Mouse (Mus musculus) MEL (cell line): ENCODE measurements around the gene Tekt2. TPM values are rescaled to one million over a fixed set of nuclear protein-coding genes. Genes with fewer than 3 reads are reported as not detected.

Source experiments
- DNase-seq: peaks from one replicate; pipeline ENCODE4 v3.0.0; 2011; ENCODE audit warnings: low read depth, low spot score
- H3K27ac ChIP-seq: 2 replicates; pipeline ENCODE4 v1.5.1; 2012; ENCODE audit warnings: low read depth, mild to moderate bottlenecking, control low read depth, low read length, moderate library complexity; ENCODE audit not compliant: control insufficient read depth
- H3K27me3 ChIP-seq, 2 experiments: fragments of 150-350 bp in 1 of 2; sonication (generic) in 1 of 2; 2 replicates each; pipeline ENCODE4 v1.6.1; 2012; ENCODE audit warnings: low read length in 2 of 2, mild to moderate bottlenecking in 2 of 2, improper control_type of control experiment in 1 of 2, moderate library complexity in 1 of 2; ENCODE audit not compliant: insufficient read depth in 2 of 2, control insufficient read depth in 1 of 2
- H3K36me3 ChIP-seq, 2 experiments: 2 replicates each; pipeline ENCODE4 v1.6.1; 2012 to 2014; ENCODE audit warnings: low read length in 2 of 2, improper control_type of control experiment in 1 of 2, inconsistent platforms in 1 of 2, mild to moderate bottlenecking in 1 of 2; ENCODE audit not compliant: insufficient read depth in 2 of 2, control insufficient read depth in 1 of 2
- H3K4me1 ChIP-seq, 2 experiments: fragments of 150-350 bp in 1 of 2; sonication (generic) in 1 of 2; 2 replicates each; pipeline ENCODE4 v1.6.1; 2012; ENCODE audit warnings: low read length in 2 of 2, improper control_type of control experiment in 1 of 2, mild to moderate bottlenecking in 1 of 2; ENCODE audit not compliant: insufficient read depth in 2 of 2, control insufficient read depth in 1 of 2
- H3K4me3 ChIP-seq, 2 experiments: fragments of 150-350 bp in 1 of 2; sonication (generic) in 1 of 2; 2 replicates each; pipeline ENCODE4 v1.5.1; 2012; ENCODE audit warnings: low read depth in 2 of 2, low read length in 2 of 2, mild to moderate bottlenecking in 2 of 2, moderate library complexity in 2 of 2, control low read depth in 1 of 2, improper control_type of control experiment in 1 of 2; ENCODE audit not compliant: control insufficient read depth in 1 of 2, insufficient read depth in 1 of 2
- H3K79me2 ChIP-seq: 2 replicates; pipeline ENCODE4 v1.6.1; 2012; ENCODE audit warnings: mild to moderate bottlenecking, low read length, moderate library complexity; ENCODE audit not compliant: control insufficient read depth, poor library complexity, insufficient read depth
- H3K9ac ChIP-seq: 2 replicates; pipeline ENCODE4 v1.6.1; 2012; ENCODE audit warnings: low read depth, mild to moderate bottlenecking, control low read depth, low read length, moderate library complexity; ENCODE audit not compliant: control insufficient read depth, poor library complexity, severe bottlenecking
- H3K9me3 ChIP-seq: fragments of 150-350 bp; sonication (generic); replicated peaks from 2 replicates; pipeline ENCODE4 v1.6.1; 2012; ENCODE audit warnings: mild to moderate bottlenecking, low read length, improper control_type of control experiment, moderate library complexity; ENCODE audit not compliant: insufficient read depth
- CHD2 ChIP-seq: IDR thresholded peaks from 2 replicates; pipeline ENCODE4 v1.6.1; 2011; ENCODE audit warnings: low read length, improper control_type of control experiment
- E2F4 ChIP-seq: IDR thresholded peaks from 2 replicates; pipeline ENCODE4 v1.6.1; 2011; ENCODE audit warnings: low read depth, low read length, improper control_type of control experiment, borderline replicate concordance
- ELF1 ChIP-seq: IDR thresholded peaks from 2 replicates; pipeline ENCODE4 v1.6.1; 2014; ENCODE audit warnings: low read depth, mild to moderate bottlenecking, inconsistent platforms, low read length, improper control_type of control experiment, moderate library complexity
- GABPA ChIP-seq: IDR thresholded peaks from 2 replicates; pipeline ENCODE4 v1.6.1; 2012; ENCODE audit warnings: low read depth, mild to moderate bottlenecking, inconsistent platforms, low read length, improper control_type of control experiment, moderate library complexity
- JUND ChIP-seq: IDR thresholded peaks from 2 replicates; pipeline ENCODE4 v1.6.1; 2011; ENCODE audit warnings: low read depth, mild to moderate bottlenecking, improper control_type of control experiment, low read length
- MAFK ChIP-seq: IDR thresholded peaks from 2 replicates; pipeline ENCODE4 v1.6.1; 2011; ENCODE audit warnings: low read depth, mild to moderate bottlenecking, low read length, improper control_type of control experiment, borderline replicate concordance
- MYB ChIP-seq: IDR thresholded peaks from 2 replicates; pipeline ENCODE4 v1.6.1; 2011; ENCODE audit warnings: mild to moderate bottlenecking, low read depth, low read length, improper control_type of control experiment
- NRF1 ChIP-seq: IDR thresholded peaks from 2 replicates; pipeline ENCODE4 v1.6.1; 2014; ENCODE audit warnings: low read depth, mild to moderate bottlenecking, inconsistent platforms, low read length, improper control_type of control experiment, moderate library complexity; ENCODE audit not compliant: poor library complexity, insufficient read depth, severe bottlenecking
- POLR2A ChIP-seq, 2 experiments: IDR thresholded peaks; 2 replicates each; pipeline ENCODE4 v1.6.1; 2011 to 2012; ENCODE audit warnings: low read length in 2 of 2, mild to moderate bottlenecking in 2 of 2, control low read depth in 1 of 2, improper control_type of control experiment in 1 of 2, low read depth in 1 of 2, moderate library complexity in 1 of 2; ENCODE audit not compliant: control insufficient read depth in 1 of 2, insufficient read depth in 1 of 2, poor library complexity in 1 of 2
- POLR2AphosphoS2 ChIP-seq: IDR thresholded peaks from 2 replicates; pipeline ENCODE4 v1.6.1; 2011; ENCODE audit warnings: low read length, improper control_type of control experiment
- RAD21 ChIP-seq: IDR thresholded peaks from 2 replicates; pipeline ENCODE4 v1.6.1; 2011; ENCODE audit warnings: mild to moderate bottlenecking, low read depth, low read length, improper control_type of control experiment
- SMC3 ChIP-seq: IDR thresholded peaks from 2 replicates; pipeline ENCODE4 v1.6.1; 2011; ENCODE audit warnings: low read depth, low read length, improper control_type of control experiment
- USF1 ChIP-seq: IDR thresholded peaks from 2 replicates; pipeline ENCODE4 v1.6.1; 2014; ENCODE audit warnings: low read depth, mild to moderate bottlenecking, inconsistent platforms, low read length, improper control_type of control experiment, moderate library complexity
- ZC3H11A ChIP-seq: IDR thresholded peaks from 2 replicates; pipeline ENCODE4 v1.6.1; 2012; ENCODE audit warnings: low read depth, mild to moderate bottlenecking, inconsistent platforms, low read length, improper control_type of control experiment
- ZKSCAN1 ChIP-seq: IDR thresholded peaks from 2 replicates; pipeline ENCODE4 v1.6.1; 2012; ENCODE audit warnings: low read depth, mild to moderate bottlenecking, inconsistent platforms, low read length, improper control_type of control experiment, moderate library complexity
- ZNF384 ChIP-seq: IDR thresholded peaks from 2 replicates; pipeline ENCODE4 v1.6.1; 2012; ENCODE audit warnings: low read depth, mild to moderate bottlenecking, inconsistent platforms, low read length, improper control_type of control experiment
- polyA plus RNA-seq, 2 experiments: library from polyadenylated mRNA; stranded (reverse) in 1 of 2; unstranded in 1 of 2; fragments of >175 nt in 1 of 2; fragments of >200 nt in 1 of 2; gene quantifications; 2 replicates each; pipeline versions ENCODE4 v1.2.1 to v1.2.4; 2012; ENCODE audit warnings: low replicate concordance in 2 of 2, low read depth in 1 of 2; ENCODE audit not compliant: insufficient read length in 2 of 2, insufficient read depth in 1 of 2, missing spikeins in 1 of 2
- total RNA-seq: library from RNA; depleted of rRNA; stranded (reverse); fragments of 300-350 nt; gene quantifications from 2 replicates; pipeline ENCODE4 v1.2.3, GENCODE M21; 2012; rRNA removed

The Tekt2 gene
- total RNA-seq (0.20 TPM in 1 of 2 replicates, not detected in the other), polyA plus RNA-seq (under 1 TPM in 1 of 2 experiments, not detected in 1; 0.25 TPM)

- Histone ChIP-seq H3K79me2 (peaks cover 7% of the 10 kb centered on the region), H3K9ac (no peak within 1 kb of the TSS), H3K4me3 (no peak within 1 kb of the TSS), H3K9me3 (no peaks in the 10 kb centered on the region), H3K27me3 (no peaks in the 10 kb centered on the region), H3K27ac (no peak within 1 kb of the TSS)
- DNase-seq = no peak
- no peak for TF ChIP-seq RAD21
- TF ChIP-seq SMC3 = no peak
- TF ChIP-seq, all 39 proteins: peak for 0
- Histone ChIP-seq H3K4me1 (peaks cover under 1 to 3% of the 10 kb centered on the region in 2 experiments; a peak in 1 of 4 replicates), H3K36me3 (peaks cover 0 to 3% of the 10 kb centered on the region in 2 experiments; a peak in 2 of 4 replicates)
Measured at GRCm38 (mm10) chr4:126325281-126325861, at the start of gene Tekt2. Gene Tekt2 (minus strand): TSS chr4:126325688.

DNA sequence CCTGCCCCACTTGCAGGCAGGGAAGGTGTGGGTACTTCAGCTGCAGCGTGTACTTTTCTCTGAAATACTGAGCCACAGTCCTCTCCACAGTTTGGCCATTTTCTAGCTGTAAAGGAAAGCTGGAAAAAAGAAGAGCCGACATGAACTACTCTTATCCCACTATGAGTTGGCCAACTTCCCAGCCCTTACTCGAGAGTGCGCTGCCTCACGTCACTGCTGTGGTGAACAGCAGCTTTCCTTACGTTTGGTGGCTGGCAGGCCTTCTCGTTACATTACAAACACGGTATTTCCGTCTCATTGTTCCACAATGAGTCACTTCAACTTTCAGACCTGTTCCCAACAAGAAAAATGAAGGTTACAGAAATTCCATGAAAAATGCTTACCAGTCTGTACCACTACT is 46.0 kb upstream of the Tekt2 start:
- no peak for TF ChIP-seq POLR2AphosphoS2
- TF ChIP-seq E2F4 = no peak
- no peak for TF ChIP-seq ZKSCAN1
- TF ChIP-seq ELF1 = no peak
- TF ChIP-seq JUND = no peak
- TF ChIP-seq ZC3H11A = no peak
- no peak for TF ChIP-seq NRF1
- no peak for TF ChIP-seq POLR2A (IDR thresholded peaks at IDR 0.05; ENCODE audit: control insufficient read depth in 1 of 2, insufficient read depth in 1 of 2, low read depth in 1 of 2, low read length in 2 of 2, poor library complexity in 1 of 2)
- no peak for TF ChIP-seq MAFK
- no peak for TF ChIP-seq CHD2
- no peak for TF ChIP-seq RAD21
- TF ChIP-seq MYB = no peak
- no peak for TF ChIP-seq USF1
- TF ChIP-seq SMC3 = no peak
- TF ChIP-seq ZNF384 = no peak
- TF ChIP-seq GABPA = no peak
- Histone ChIP-seq H3K27ac (no peak overlapping the region), H3K9me3 (no peaks in the 10 kb centered on the region), H3K4me1 (no peaks in the 10 kb centered on the region), H3K9ac (no peak overlapping the region), H3K79me2 (no peaks in the 10 kb centered on the region), H3K4me3 (no peak overlapping the region), H3K36me3 (peaks cover 0 to 3% of the 10 kb centered on the region in 2 experiments), H3K27me3 (no peaks in the 10 kb centered on the region)
- DNase-seq = no peak
